Mouse (Mus musculus) megakaryocyte, embryonic 14.5 days (primary cell): Measurements from ENCODE around the gene Top1.

Source experiments
- FLI1 ChIP-seq: IDR thresholded peaks from 2 replicates; pipeline ENCODE4 v1.6.1; 2012; ENCODE audit warnings: low read length, inconsistent platforms, mixed read lengths
- GATA1 ChIP-seq: IDR thresholded peaks from 3 replicates; pipeline ENCODE4 v1.6.1; 2012; ENCODE audit warnings: mixed read lengths, low read length, inconsistent platforms, borderline replicate concordance

DNA sequence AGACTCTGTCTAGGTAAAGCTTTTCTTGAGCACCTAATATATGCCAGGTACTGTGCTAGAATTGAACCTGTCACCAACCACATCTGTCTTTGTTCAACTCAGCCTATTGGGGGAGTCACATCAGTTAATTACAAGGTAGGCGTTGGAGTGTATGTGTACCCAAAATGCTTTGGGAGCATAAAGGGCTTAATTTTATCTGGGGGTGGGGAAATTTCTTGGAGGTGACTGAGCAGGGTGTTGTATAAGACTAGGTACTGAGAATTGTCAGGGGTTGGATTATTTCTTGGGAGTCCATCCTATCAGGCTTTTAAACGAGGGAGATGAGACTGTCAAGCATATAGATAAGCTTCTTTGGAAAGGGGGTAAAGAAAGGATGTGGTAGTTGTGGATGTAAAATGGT, 2.4 kb downstream of the Top1 start:
- TF ChIP-seq GATA1 (no peak), FLI1 (no peak)
